Mouse (Mus musculus) heart, postnatal 0 days (tissue): ENCODE data around the gene Gm26992.

Source experiments
- CTCF ChIP-seq: IDR thresholded peaks from 2 replicates; pipeline ENCODE4 v1.5.1; 2016; ENCODE audit warnings: antibody characterized with exemption, control low read depth, low read depth
- EP300 ChIP-seq: IDR thresholded peaks from 2 replicates; pipeline ENCODE4 v1.6.1; 2016; ENCODE audit warnings: antibody characterized with exemption, low read depth

DNA sequence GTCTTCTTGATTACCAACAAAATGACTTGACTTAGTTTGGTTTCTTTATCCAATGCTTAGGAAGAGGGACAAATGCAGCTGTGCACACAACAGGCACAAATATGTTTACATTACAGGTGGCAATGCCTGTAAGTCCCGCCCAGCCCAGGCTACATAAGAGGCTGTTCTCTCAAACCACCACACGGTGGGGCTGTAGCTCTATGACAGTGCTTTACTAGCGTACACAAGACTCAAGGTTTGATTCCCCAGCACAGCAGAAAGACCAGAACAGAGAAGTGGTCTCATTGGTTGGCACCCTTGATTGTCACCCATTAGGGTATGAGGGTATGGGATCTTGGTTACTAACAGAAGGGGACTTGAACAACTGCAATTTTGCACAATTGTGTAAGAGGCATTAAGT is 55.7 kb downstream of the Gm26992 start:
- peak; percentile 64 for TF ChIP-seq CTCF
- TF ChIP-seq EP300: no peak
